Mouse (Mus musculus): ENCODE measurements around the gene Dck.
"Not testable (repeated sequence)": the region's sequence is repeated elsewhere in the genome, so short reads cannot be mapped to it uniquely, and the experiment has no call there.

Gene Dck

DNA sequence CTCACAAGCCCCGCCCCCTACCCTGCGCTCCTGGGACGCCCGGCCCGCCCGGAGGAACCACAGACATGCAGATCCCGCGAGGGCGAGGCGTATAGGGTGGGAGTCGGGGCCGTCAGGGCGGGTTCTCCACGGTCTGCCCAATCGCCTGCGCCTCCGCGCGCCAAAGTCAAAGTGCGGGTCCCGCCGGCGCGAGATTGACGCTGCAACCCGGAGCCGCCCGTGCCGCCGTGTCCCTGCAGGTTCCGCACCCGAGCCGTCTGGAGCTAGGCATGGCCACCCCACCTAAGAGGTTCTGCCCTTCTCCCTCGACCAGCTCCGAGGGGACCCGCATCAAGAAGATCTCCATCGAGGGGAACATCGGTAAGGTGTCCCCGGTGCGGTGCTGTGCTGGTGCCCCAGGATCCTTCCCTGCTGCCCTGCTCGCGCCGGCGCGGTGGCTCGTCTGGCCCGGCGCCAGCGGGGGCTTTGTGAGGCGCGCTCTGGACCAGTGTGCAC lies at the start of gene Dck:
Dck (plus strand) TSS at position 10 of the 495 bp plus-strand sequence.
- peak; percentile 99 for DNase-seq (ENCODE audit: low spot score)

GRCm38 (mm10) chr5:88716983-88717382 lies 47.8 kb upstream of the Dck start:
- DNase-seq (ENCODE audit: low spot score), result no peak

- DNase-seq (ENCODE audit: low spot score), result peak; percentile 94
Observed at GRCm38 (mm10) chr5:88720116-88721002, 44.4 kb upstream of the Dck start, which contains the start of gene Mob1b. TSS of gene Mob1b (plus strand) at chr5:88720855.

DNA sequence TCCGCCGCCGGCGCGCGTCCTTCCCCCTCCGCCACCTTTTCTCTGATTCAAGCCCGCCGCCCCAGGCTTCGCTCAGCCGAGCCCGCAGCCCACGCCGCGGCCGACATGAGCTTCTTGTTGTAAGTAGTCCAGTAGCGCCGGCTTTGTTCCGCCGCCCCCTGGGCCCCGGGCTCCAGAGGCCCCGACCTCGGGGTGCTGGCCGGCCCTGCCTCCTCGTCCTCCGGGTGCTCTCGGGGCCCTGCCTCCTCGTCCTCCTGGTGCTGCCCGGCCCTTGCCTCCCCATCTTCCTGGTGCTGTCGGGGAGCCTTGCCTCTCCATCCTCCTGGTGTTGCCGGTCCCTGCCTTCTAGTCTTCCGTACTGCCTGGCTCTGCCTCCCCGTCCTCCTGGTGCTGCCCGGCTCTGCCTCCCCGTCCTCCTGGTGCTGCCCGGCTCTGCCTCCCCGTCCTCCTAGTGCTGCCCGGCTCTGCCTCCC lies 43.8 kb upstream of the Dck start:
- peak; percentile 2 for DNase-seq (ENCODE audit: low spot score)

DNA sequence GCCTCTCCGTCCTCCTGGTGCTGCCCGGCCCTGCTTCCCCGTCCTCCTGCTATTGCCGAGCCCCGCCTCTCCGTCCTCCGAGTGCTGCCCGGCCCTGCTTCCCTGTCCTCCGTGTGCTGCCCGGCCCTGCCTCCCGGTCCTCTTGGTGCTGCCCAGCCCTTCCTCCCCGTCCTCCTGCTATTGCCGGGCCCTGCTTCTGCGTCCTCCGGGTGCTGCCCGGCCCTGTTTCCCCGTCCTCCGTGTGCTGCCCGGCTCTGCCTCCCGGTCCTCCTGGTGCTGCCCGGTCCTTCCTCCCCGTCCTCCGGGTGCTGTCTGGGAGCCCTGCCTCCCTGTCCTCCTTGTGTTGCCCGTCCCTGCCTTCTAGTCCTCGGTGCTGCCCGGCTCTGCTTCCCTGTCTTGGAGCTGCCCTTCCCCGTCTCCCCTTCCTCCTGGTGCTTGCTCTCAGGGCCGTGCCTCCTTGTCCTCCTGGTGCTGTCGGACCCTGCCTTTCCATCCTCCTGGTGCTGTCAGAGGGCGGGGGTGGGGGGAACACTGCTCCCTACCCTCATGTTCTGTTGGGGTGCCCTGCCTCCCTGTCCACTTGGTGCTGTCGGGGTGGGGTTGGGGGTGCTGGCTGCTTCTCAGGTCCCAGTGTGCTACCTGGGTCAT lies 43.1 kb upstream of the Dck start:
- peak; percentile 12 for DNase-seq (ENCODE audit: low spot score)

DNA sequence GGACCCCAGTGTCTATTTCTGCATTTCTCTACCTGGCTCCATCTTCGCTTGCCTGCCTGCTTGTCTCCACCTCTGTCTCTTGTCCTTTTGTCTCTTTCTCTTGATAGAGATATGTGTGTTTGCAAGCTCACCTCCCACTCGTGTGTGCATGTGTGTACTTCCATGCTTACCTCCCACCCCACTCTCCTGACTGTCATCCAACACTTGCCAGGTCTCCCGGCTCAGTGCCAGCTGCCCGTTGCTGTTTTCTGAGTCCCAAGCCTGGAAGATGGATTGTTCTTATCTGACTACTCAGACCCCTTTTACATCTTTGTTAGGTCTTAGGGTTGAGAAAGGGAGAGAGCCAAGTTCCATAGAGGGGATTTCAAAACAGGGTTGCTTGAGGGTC lies 42.6 kb upstream of the Dck start:
- DNase-seq (ENCODE audit: low spot score), result no peak

GRCm38 (mm10) chr5:88724030-88724429 lies 40.8 kb upstream of the Dck start:
- DNase-seq (ENCODE audit: low spot score), result peak; percentile 5

- DNase-seq (ENCODE audit: low spot score), result no peak
Observed at GRCm38 (mm10) chr5:88727593-88728144, 37.1 kb upstream of the Dck start.

GRCm38 (mm10) chr5:88734786-88735185 lies 30.0 kb upstream of the Dck start:
- no peak for DNase-seq (ENCODE audit: low spot score)

- DNase-seq (ENCODE audit: low spot score), result not testable (repeated sequence)
Observed at GRCm38 (mm10) chr5:88741065-88741464, 23.7 kb upstream of the Dck start.

- DNase-seq (ENCODE audit: low spot score), result no peak
Observed at GRCm38 (mm10) chr5:88747774-88748173, 17.0 kb upstream of the Dck start.

GRCm38 (mm10) chr5:88753199-88753598 lies 11.6 kb upstream of the Dck start:
- DNase-seq (ENCODE audit: low spot score), result no peak

DNA sequence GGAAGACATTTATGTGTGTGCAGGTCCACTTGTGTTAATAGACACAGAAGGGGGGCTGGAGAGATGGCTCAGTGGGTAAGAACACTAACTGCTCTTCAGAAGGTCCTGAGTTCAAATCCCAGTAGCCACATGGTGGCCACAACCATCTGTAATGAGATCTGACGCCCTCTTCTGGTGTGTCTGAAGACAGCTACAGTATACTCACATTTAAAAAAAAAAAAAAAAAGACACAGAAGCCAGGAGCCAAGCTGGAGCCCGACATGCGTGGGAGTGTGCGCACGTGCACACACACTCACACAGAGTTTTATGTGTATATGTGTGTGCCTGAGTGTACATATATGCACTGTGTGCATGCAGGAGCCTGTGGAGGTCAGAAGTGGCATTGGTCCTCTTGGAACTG lies 2.2 kb upstream of the Dck start:
- DNase-seq (ENCODE audit: low spot score), result no peak

- DNase-seq (ENCODE audit: low spot score), result no peak
Observed at GRCm38 (mm10) chr5:88764430-88764986, 288 bp upstream of the Dck start.

GRCm38 (mm10) chr5:88765587-88765986 lies 791 bp downstream of the Dck start:
- DNase-seq (ENCODE audit: low spot score), result no peak

- no peak for DNase-seq (ENCODE audit: low spot score)
Observed at GRCm38 (mm10) chr5:88766121-88766520, 1.3 kb downstream of the Dck start.

- DNase-seq (ENCODE audit: low spot score), result no peak
Observed at GRCm38 (mm10) chr5:88766863-88767262, 2.1 kb downstream of the Dck start.

- DNase-seq (ENCODE audit: low spot score), result no peak
Observed at GRCm38 (mm10) chr5:88768201-88768600, 3.4 kb downstream of the Dck start.

- no peak for DNase-seq (ENCODE audit: low spot score)
Observed at GRCm38 (mm10) chr5:88782072-88782765, 17.4 kb downstream of the Dck start.

DNA sequence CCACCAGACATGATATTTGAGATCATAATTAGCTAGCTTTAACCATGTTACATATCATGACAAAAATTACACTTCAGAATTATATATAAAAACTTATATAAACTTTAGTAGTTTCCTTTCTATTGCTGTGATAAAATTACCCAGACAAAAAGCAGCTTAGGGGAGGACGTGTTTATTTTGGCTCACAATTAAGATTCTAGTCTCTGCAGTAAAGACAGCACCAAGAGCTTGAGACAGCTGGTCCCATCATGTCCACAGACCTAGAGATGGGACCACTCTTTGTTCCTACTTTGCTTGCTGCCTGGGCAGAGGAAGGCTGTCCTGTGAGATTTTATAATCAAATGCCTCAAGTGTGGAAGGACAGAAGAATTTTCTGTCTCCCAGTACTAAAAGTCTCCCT lies 20.3 kb downstream of the Dck start:
- no peak for DNase-seq (ENCODE audit: low spot score)

DNA sequence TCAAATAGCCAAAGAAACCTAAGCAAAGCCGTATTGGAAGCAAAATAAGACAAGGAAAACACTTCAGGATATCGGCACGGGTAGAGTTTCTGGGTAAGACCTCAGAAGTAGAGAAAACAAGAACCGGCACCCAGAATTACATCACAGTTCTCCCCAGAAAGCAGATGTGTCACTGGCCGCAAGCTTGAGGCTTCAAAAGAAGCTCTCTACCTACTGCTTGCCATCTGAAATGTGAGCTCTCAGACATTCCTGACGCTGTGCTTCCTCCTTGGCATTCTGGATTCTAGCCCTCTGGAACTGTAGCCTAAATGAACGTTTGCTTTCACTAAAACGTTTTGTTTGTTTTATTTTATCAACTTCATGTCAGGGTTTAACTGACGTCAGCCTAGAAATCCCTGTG lies 25.9 kb downstream of the Dck start:
- no peak for DNase-seq (ENCODE audit: low spot score)

Data from ovary, adult 18-20 months (tissue).